Mouse (Mus musculus): Measurements from ENCODE around the gene Rapgef3. TPM values are rescaled to one million over a fixed set of nuclear protein-coding genes. Genes with fewer than 3 reads are reported as not detected.
A peak's percentile ranks its signal among the peaks of the same experiment; 100 is the strongest.

Rapgef3 gene
- polyA plus RNA-seq, 1 experiment from 2014 or later = 17.5 TPM

DNA sequence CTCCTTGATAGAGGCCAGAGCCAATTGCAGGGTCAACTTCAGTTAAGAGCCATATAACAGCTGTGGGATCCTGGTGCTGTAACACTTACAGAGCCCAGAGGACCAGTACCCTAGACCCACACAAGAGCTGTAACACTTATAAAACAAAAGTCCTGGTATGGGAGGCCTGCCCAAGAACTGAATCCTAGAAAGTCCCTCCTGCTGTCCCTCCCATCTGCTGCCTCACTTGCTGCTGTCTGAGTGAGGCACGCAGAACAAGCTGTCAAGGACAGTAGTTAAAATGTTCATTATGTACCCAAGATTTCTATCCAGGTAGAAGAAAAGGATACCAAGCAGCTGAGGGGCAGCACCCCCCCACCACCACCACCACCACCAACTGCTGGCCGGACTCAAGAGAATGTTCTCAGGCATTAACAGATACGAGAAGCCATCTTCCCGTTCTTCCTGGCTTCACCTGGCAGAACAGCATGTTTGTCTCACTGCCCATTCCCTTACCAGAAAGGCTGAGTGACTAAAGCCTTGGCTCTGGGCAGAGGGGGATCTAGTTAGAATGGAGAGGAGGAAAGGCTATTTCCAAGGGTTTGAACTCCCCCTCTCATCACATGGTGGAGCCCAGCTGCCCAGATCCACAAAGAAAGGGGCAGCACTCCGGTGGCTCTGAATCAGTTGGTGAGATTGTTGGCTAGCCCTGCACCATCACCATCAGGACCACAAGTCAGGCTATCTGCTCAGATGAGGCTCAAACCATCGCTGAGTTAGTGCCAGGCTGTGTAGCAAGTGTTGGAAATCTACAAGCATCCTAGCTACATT, 44.0 kb downstream of the Rapgef3 start:
- H3K9ac ChIP-seq = no peak overlapping the region
- H3K27me3 ChIP-seq (ENCODE audit: insufficient read depth, low read length) = no peaks in the 10 kb centered on the region
- H3K4me2 ChIP-seq = no peak overlapping the region
- no peaks in the 10 kb centered on the region for H3K36me3 ChIP-seq (ENCODE audit: insufficient read depth)
- H3K4me3 ChIP-seq (ENCODE audit: low read depth, low read length) = no peak overlapping the region
- DNase-seq (no peak), ATAC-seq (ENCODE audit: insufficient read depth) (no peak)
- no peaks in the 10 kb centered on the region for H3K4me1 ChIP-seq (ENCODE audit: insufficient read depth)
- no peaks in the 10 kb centered on the region for H3K9me3 ChIP-seq (ENCODE audit: low read depth, low read length)
- no peak for TF ChIP-seq CTCF (IDR thresholded peaks at IDR 0.05; ENCODE audit: low read depth)
- WGBS = 81% methylated on average over 6 of the region's 6 CpGs
- no peak overlapping the region for H3K27ac ChIP-seq (ENCODE audit: low read depth)

DNA sequence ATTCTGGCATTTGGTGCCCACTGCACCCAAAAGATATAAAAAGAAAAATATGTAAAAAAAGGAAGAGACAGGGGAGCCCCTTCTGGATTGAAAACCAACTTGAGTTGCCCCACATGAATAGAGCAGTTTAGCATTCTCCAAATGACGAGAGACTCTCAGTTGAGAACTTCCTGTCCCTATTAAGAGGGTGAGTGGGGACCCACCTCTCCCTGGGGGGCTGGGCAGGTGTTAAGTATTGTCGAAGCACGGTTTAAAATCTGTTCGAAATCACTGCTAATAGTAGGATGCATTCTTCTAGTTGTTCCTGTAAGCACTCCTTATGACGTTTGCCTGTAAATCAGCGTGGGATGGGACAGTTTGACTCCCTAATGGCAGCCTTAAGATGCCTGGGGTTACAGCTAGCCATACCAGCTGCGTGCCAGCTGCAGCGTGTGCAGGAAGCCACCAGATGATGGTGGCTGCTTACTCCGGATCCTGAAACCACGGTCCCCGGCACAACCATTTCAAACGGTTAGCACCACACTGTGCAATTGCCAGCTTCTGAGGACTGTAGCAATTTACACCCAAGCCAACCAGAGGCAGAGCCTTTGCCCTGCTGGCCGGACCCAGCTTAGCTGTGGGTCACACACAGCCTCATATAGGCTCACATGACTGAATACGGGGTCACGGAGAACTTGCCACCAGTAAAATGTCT, 46.6 kb downstream of the Rapgef3 start:
- no peak overlapping the region for H3K9ac ChIP-seq
- DNase-seq (no peak), ATAC-seq (ENCODE audit: insufficient read depth) (no peak)
- H3K27me3 ChIP-seq (ENCODE audit: insufficient read depth, low read length) = no peaks in the 10 kb centered on the region
- H3K36me3 ChIP-seq (ENCODE audit: insufficient read depth) = no peaks in the 10 kb centered on the region
- 70% methylated on average over 15 of the region's 15 CpGs for WGBS
- no peak overlapping the region for H3K4me2 ChIP-seq
- H3K4me3 ChIP-seq (ENCODE audit: low read depth, low read length) = no peak overlapping the region
- H3K9me3 ChIP-seq (ENCODE audit: low read depth, low read length) = no peaks in the 10 kb centered on the region
- no peaks in the 10 kb centered on the region for H3K4me1 ChIP-seq (ENCODE audit: insufficient read depth)
- no peak overlapping the region for H3K27ac ChIP-seq (ENCODE audit: low read depth)
- TF ChIP-seq CTCF (IDR thresholded peaks at IDR 0.05; ENCODE audit: low read depth) = no peak

DNA sequence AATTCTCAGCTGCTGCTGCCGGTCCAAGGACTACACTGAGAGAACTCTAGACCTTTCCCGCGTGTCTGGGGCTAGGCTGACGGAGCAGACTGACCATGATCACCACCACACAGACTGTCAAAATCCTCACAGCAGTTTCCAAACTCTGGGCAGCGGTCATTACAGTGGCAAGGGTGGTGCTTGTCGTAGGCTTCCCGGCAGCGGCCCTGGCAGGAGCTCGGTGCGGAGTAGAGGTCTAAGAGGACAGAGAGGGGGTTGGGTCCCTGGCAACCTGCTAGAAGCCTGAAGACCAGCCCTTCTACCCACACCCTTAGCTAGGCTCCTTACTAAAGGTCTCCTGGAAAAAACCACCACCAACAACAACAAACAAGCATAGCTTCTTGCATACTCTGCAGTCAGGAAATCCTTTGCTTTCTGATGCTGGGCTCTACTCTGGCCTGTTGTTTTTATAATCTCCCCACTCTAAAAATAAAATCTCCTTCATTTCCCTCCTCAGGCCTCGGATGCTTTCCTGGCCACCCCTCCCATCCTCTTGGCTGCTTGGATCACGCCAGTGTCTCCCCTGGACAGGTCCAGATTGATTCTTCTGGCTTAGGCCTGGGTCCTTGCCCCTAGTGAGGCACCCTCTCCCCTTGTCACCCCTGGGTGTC, 47.6 kb downstream of the Rapgef3 start:
- H3K4me3 ChIP-seq (ENCODE audit: low read depth, low read length) = no peak overlapping the region
- H3K36me3 ChIP-seq (ENCODE audit: insufficient read depth) = no peaks in the 10 kb centered on the region
- H3K4me2 ChIP-seq = no peak overlapping the region
- 0 out of 2 replicates have a peak overlapping the region, but pooled peaks have one; percentile 6 for H3K27ac ChIP-seq (ENCODE audit: low read depth)
- no peak for TF ChIP-seq CTCF (IDR thresholded peaks at IDR 0.05; ENCODE audit: low read depth)
- ATAC-seq (ENCODE audit: insufficient read depth) (no peak), DNase-seq (no peak)
- H3K4me1 ChIP-seq (ENCODE audit: insufficient read depth) = no peaks in the 10 kb centered on the region
- 63% methylated on average over 12 of the region's 12 CpGs for WGBS
- no peaks in the 10 kb centered on the region for H3K9me3 ChIP-seq (ENCODE audit: low read depth, low read length)
- no peaks in the 10 kb centered on the region for H3K27me3 ChIP-seq (ENCODE audit: insufficient read depth, low read length)
- no peak overlapping the region for H3K9ac ChIP-seq

DNA sequence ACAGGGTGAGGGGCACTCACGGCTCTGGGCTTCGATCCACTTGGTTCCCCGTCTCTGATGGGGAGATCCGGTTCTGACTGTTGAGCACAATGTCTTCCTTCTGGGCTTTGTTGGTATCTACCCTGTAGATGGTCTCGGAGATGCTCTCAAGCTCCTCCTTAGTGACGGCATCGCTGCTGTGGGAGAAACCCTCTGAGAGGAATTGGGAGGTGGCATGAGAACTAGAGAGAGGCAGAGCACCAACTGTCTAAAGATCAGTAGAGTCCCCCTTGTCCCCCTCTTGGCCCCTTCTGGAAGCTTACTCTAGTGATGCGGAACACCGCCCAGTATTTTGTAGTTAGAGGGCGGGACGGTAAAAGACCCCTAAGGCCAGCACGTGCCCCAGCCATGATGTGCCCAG, 48.3 kb downstream of the Rapgef3 start:
- no peak overlapping the region for H3K4me2 ChIP-seq
- TF ChIP-seq CTCF (IDR thresholded peaks at IDR 0.05; ENCODE audit: low read depth) = no peak
- no peak overlapping the region for H3K9ac ChIP-seq
- ATAC-seq (ENCODE audit: insufficient read depth) (no peak), DNase-seq (no peak)
- no peak overlapping the region for H3K27ac ChIP-seq (ENCODE audit: low read depth)
- H3K9me3 ChIP-seq (ENCODE audit: low read depth, low read length) = no peaks in the 10 kb centered on the region
- H3K4me3 ChIP-seq (ENCODE audit: low read depth, low read length) = no peak overlapping the region
- WGBS = 89% methylated on average over 12 of the region's 12 CpGs
- no peaks in the 10 kb centered on the region for H3K4me1 ChIP-seq (ENCODE audit: insufficient read depth)
- H3K27me3 ChIP-seq (ENCODE audit: insufficient read depth, low read length) = no peaks in the 10 kb centered on the region
- H3K36me3 ChIP-seq (ENCODE audit: insufficient read depth) = no peaks in the 10 kb centered on the region

DNA sequence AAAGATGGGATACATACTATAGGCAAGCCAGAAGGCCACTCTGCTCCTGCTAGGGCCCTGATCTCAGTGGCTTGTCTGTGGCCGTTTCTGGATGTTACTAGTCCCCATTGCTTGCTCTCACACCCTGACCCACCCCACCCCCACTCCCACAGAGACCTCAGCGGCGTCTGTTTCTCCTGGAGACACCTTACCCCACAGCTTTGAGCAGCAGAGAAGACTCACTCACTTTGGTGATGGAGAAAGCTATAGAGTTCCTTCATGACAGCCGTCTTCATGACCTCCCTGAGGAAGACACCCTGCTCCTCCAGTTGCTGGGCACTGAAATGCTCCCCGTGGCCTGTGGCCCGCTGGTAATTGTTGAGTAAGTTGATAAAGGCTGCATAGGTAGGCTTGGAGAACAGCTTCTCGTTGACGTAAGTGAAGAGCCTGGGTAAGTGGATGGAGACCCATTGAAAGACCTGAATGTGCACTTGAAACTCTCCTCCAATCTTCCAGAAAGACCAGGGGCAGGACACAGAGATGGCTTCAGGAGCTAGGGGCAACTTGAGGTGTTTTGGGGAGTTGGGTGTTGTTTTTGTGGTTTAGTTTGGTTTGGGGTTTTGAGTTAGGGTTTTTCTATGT, 49.1 kb downstream of the Rapgef3 start:
- no peaks in the 10 kb centered on the region for H3K9me3 ChIP-seq (ENCODE audit: low read depth, low read length)
- H3K27ac ChIP-seq (ENCODE audit: low read depth) = no peak overlapping the region
- no peak overlapping the region for H3K9ac ChIP-seq
- ATAC-seq (ENCODE audit: insufficient read depth) (no peak), DNase-seq (no peak)
- H3K4me1 ChIP-seq (ENCODE audit: insufficient read depth) = no peaks in the 10 kb centered on the region
- H3K4me2 ChIP-seq = no peak overlapping the region
- TF ChIP-seq CTCF (IDR thresholded peaks at IDR 0.05; ENCODE audit: low read depth) = no peak
- H3K27me3 ChIP-seq (ENCODE audit: insufficient read depth, low read length) = no peaks in the 10 kb centered on the region
- no peaks in the 10 kb centered on the region for H3K36me3 ChIP-seq (ENCODE audit: insufficient read depth)
- 66% methylated on average over 8 of the region's 8 CpGs for WGBS
- no peak overlapping the region for H3K4me3 ChIP-seq (ENCODE audit: low read depth, low read length)

DNA sequence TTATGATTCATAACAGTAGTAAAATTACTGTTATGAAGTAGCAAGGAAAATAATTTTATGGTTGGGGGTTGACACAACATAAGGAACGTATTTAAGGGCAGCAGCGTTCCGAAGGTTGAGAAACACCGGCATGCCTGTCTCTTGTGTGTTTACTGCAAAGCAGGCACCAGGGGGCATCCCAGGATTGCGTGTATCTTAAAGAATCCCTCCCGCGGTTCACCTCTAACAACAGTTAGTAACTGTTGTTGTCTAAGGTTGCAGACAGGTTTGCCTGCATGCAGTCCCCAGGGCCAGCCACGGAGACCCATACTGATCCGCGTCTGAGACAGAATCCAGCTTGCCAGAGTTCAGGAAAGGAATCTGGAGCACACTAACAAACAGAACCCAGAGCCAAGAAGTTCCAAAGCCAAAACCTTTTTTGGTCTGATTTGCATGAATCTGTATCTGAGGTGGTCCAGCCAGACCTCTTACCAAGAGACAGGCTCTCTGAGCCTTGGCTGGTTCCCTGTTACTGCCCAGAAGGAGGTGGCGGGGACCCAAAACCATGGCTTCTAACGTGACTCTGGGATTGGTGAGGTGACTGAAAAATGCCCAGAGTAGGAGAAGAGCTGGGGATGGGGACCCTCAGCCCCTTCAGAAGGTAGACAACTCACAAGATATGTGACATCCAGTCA, 49.8 kb downstream of the Rapgef3 start:
- H3K27ac ChIP-seq (ENCODE audit: low read depth) = no peak overlapping the region
- H3K9ac ChIP-seq = no peak overlapping the region
- H3K27me3 ChIP-seq (ENCODE audit: insufficient read depth, low read length) = no peaks in the 10 kb centered on the region
- no peaks in the 10 kb centered on the region for H3K4me1 ChIP-seq (ENCODE audit: insufficient read depth)
- no peaks in the 10 kb centered on the region for H3K36me3 ChIP-seq (ENCODE audit: insufficient read depth)
- no peak overlapping the region for H3K4me2 ChIP-seq
- peak; percentile 83 for TF ChIP-seq CTCF (IDR thresholded peaks at IDR 0.05; ENCODE audit: low read depth)
- DNase-seq (peak; percentile 87), ATAC-seq (ENCODE audit: insufficient read depth) (peak; percentile 64; the same call in 1 of the 2 replicates)
- no peaks in the 10 kb centered on the region for H3K9me3 ChIP-seq (ENCODE audit: low read depth, low read length)
- WGBS = 22% methylated on average over 12 of the region's 12 CpGs
- no peak overlapping the region for H3K4me3 ChIP-seq (ENCODE audit: low read depth, low read length)
